Mouse (Mus musculus) cerebellum, adult 2 months (tissue): ENCODE measurements around the gene Rundc3b.

Experiments used
- CTCF ChIP-seq: fragments of 200-500 bp; IDR thresholded peaks from 2 replicates; pipeline ENCODE4 v1.5.1; 2011; ENCODE audit warnings: low read depth, mild to moderate bottlenecking, control low read depth, low read length, moderate library complexity, borderline replicate concordance; ENCODE audit not compliant: insufficient read depth
- POLR2A ChIP-seq: fragments of 200-500 bp; IDR thresholded peaks from 2 replicates; pipeline ENCODE4 v1.6.1; 2011; ENCODE audit warnings: low read length, control low read depth, borderline replicate concordance; ENCODE audit not compliant: insufficient read depth

- TF ChIP-seq CTCF (no peak), POLR2A (no peak)
These were observed 51.6 kb downstream of the Rundc3b start for GRCm38 (mm10) chr5:8571118-8571517.
